Mouse (Mus musculus): Measurements from ENCODE around the gene Rapsn.

GRCm38 (mm10) chr2:91035385-91035784 is at the start of gene Rapsn:
- TF ChIP-seq CTCF (IDR thresholded peaks at IDR 0.05; ENCODE audit: borderline replicate concordance, insufficient read depth, low read depth, low read length) = no peak
- TF ChIP-seq POLR2A (IDR thresholded peaks at IDR 0.05; ENCODE audit: borderline replicate concordance, insufficient read depth, low read length) = no peak
